Mouse (Mus musculus): Measurements from ENCODE around the gene Ggt7. TPM values are rescaled to one million over a fixed set of nuclear protein-coding genes. Genes with fewer than 3 reads are reported as not detected.

Gene Ggt7
- polyA plus RNA-seq (2012; rRNA removed) = 70.4 and 76.2 TPM in 2 replicates

- H3K36me3 ChIP-seq (ENCODE audit: control insufficient read depth, insufficient read depth, low read length) = no peaks in the 10 kb centered on the region
- H3K4me3 ChIP-seq (ENCODE audit: control insufficient read depth, low read depth, low read length) = peak within 1 kb of the TSS; percentile 94
- H3K4me1 ChIP-seq (ENCODE audit: control insufficient read depth, insufficient read depth, low read length) = peaks cover 5% of the 10 kb centered on the region
- H3K27me3 ChIP-seq (ENCODE audit: control insufficient read depth, insufficient read depth, low read length) = no peaks in the 10 kb centered on the region
- peak; percentile 73 for TF ChIP-seq POLR2A (IDR thresholded peaks at IDR 0.05; ENCODE audit: control insufficient read depth, low read depth, low read length)
- TF ChIP-seq CTCF (IDR thresholded peaks at IDR 0.05; ENCODE audit: control insufficient read depth, insufficient read depth, insufficient replicate concordance, low read depth, low read length) = peak; percentile 36; the same call in 1 of the 2 replicates
- H3K27ac ChIP-seq (ENCODE audit: control insufficient read depth, insufficient read depth, low read depth, low read length) = peak within 1 kb of the TSS; percentile 77
Observed at GRCm38 (mm10) chr2:155517455-155518423, at the start of gene Ggt7, which contains the start of gene Acss2. Gene Ggt7, minus strand, starts transcription at chr2:155518237. Gene Acss2, plus strand, starts transcription at chr2:155517948.

- no peak for TF ChIP-seq CTCF (IDR thresholded peaks at IDR 0.05; ENCODE audit: control insufficient read depth, insufficient read depth, insufficient replicate concordance, low read depth, low read length)
- TF ChIP-seq POLR2A (IDR thresholded peaks at IDR 0.05; ENCODE audit: control insufficient read depth, low read depth, low read length) = no peak
- no peak overlapping the region for H3K4me3 ChIP-seq (ENCODE audit: control insufficient read depth, low read depth, low read length)
- no peak overlapping the region for H3K27ac ChIP-seq (ENCODE audit: control insufficient read depth, insufficient read depth, low read depth, low read length)
- no peaks in the 10 kb centered on the region for H3K27me3 ChIP-seq (ENCODE audit: control insufficient read depth, insufficient read depth, low read length)
- no peaks in the 10 kb centered on the region; the same call in none of the 2 replicates for H3K36me3 ChIP-seq (ENCODE audit: control insufficient read depth, insufficient read depth, low read length)
- H3K4me1 ChIP-seq (ENCODE audit: control insufficient read depth, insufficient read depth, low read length) = no peaks in the 10 kb centered on the region
Observed at GRCm38 (mm10) chr2:155567751-155568150, 49.7 kb upstream of the Ggt7 start.

DNA sequence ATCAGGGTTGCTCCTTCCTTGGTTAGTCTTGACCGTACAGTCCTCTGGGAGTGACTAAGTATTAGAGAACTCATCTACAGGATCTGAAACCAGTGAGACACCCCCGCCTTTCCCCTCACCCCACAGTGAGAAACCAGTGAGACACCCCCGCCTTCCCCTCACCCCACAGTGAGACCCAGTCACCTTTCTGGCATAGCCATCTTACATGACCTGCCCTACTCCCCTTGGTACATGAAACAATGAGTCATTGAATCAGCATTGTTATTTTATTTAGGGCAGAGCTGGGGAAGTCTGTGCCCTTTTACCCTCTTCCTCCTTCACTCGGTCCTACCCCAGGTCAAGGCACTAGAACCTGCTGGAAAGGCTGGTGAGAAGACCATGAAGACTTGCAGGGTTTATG, 44.9 kb upstream of the Ggt7 start:
- no peak for TF ChIP-seq CTCF (IDR thresholded peaks at IDR 0.05; ENCODE audit: control insufficient read depth, insufficient read depth, insufficient replicate concordance, low read depth, low read length)
- TF ChIP-seq POLR2A (IDR thresholded peaks at IDR 0.05; ENCODE audit: control insufficient read depth, low read depth, low read length) = no peak
- no peaks in the 10 kb centered on the region; the same call in none of the 2 replicates for H3K36me3 ChIP-seq (ENCODE audit: control insufficient read depth, insufficient read depth, low read length)
- H3K27me3 ChIP-seq (ENCODE audit: control insufficient read depth, insufficient read depth, low read length) = no peaks in the 10 kb centered on the region
- no peaks in the 10 kb centered on the region for H3K4me1 ChIP-seq (ENCODE audit: control insufficient read depth, insufficient read depth, low read length)
- H3K27ac ChIP-seq (ENCODE audit: control insufficient read depth, insufficient read depth, low read depth, low read length) = no peak overlapping the region
- no peak overlapping the region for H3K4me3 ChIP-seq (ENCODE audit: control insufficient read depth, low read depth, low read length)

- Histone ChIP-seq H3K4me1 (ENCODE audit: control insufficient read depth, insufficient read depth, low read length) (no peaks in the 10 kb centered on the region), H3K27ac (ENCODE audit: control insufficient read depth, insufficient read depth, low read depth, low read length) (no peak overlapping the region), H3K36me3 (ENCODE audit: control insufficient read depth, insufficient read depth, low read length) (no peaks in the 10 kb centered on the region; the same call in none of the 2 replicates), H3K27me3 (ENCODE audit: control insufficient read depth, insufficient read depth, low read length) (no peaks in the 10 kb centered on the region), H3K4me3 (ENCODE audit: control insufficient read depth, low read depth, low read length) (no peak overlapping the region)
- TF ChIP-seq CTCF (IDR thresholded peaks at IDR 0.05; ENCODE audit: control insufficient read depth, insufficient read depth, insufficient replicate concordance, low read depth, low read length) (no peak), POLR2A (IDR thresholded peaks at IDR 0.05; ENCODE audit: control insufficient read depth, low read depth, low read length) (no peak)
Observed at GRCm38 (mm10) chr2:155562209-155562608, 44.2 kb upstream of the Ggt7 start.

DNA sequence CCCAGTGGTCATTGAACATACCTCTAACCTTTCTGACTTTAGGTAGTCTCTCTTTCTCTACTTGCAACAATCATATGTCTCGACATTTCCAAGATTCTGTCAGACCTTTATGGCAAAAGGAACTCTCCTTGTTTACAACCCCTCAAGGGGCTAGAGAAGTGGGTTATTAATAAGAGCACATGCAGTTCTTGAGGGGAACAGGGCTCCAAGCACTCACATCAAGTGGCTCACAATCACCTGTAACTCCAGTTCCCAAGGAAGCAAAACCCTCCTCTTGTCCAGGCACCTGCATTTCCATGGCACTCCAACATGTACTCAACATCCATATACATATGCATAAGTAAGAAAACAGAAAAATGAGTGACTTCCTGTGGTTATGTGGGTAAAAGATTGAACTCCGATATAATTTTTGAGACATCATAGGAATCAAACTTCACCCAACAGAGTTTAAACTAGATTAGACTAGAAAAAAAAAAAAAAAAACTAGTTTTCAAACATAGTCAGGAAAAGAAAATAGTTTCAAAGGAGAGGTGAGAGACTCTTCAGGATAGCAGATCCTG, 36.5 kb upstream of the Ggt7 start:
- Histone ChIP-seq H3K27me3 (ENCODE audit: control insufficient read depth, insufficient read depth, low read length) (no peaks in the 10 kb centered on the region), H3K27ac (ENCODE audit: control insufficient read depth, insufficient read depth, low read depth, low read length) (no peak overlapping the region), H3K36me3 (ENCODE audit: control insufficient read depth, insufficient read depth, low read length) (peaks cover 2% of the 10 kb centered on the region), H3K4me1 (ENCODE audit: control insufficient read depth, insufficient read depth, low read length) (no peaks in the 10 kb centered on the region), H3K4me3 (ENCODE audit: control insufficient read depth, low read depth, low read length) (no peak overlapping the region)
- TF ChIP-seq CTCF (IDR thresholded peaks at IDR 0.05; ENCODE audit: control insufficient read depth, insufficient read depth, insufficient replicate concordance, low read depth, low read length) (no peak), POLR2A (IDR thresholded peaks at IDR 0.05; ENCODE audit: control insufficient read depth, low read depth, low read length) (no peak)

DNA sequence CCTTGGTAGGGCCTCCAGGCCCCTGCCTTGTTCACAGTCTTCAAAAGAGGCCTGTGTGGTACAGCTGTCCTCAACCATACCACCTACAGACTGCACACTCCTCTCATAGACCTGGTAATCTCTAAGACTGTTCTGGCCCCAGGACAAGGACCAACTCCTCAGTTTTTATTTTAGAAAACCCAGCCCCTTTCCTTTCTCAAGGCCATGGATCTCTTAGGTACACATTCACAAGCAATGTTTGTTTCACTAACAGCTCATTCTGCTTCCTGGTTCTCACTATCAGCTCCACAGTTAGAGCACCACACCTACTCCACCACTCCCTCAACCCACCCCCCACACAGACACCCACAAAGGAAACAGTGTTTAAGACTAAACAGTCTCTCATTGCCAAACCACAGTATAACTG, 34.9 kb upstream of the Ggt7 start:
- peaks cover 2% of the 10 kb centered on the region for H3K36me3 ChIP-seq (ENCODE audit: control insufficient read depth, insufficient read depth, low read length)
- H3K4me1 ChIP-seq (ENCODE audit: control insufficient read depth, insufficient read depth, low read length) = no peaks in the 10 kb centered on the region
- no peak overlapping the region for H3K27ac ChIP-seq (ENCODE audit: control insufficient read depth, insufficient read depth, low read depth, low read length)
- H3K27me3 ChIP-seq (ENCODE audit: control insufficient read depth, insufficient read depth, low read length) = no peaks in the 10 kb centered on the region
- H3K4me3 ChIP-seq (ENCODE audit: control insufficient read depth, low read depth, low read length) = no peak overlapping the region
- no peak for TF ChIP-seq POLR2A (IDR thresholded peaks at IDR 0.05; ENCODE audit: control insufficient read depth, low read depth, low read length)
- TF ChIP-seq CTCF (IDR thresholded peaks at IDR 0.05; ENCODE audit: control insufficient read depth, insufficient read depth, insufficient replicate concordance, low read depth, low read length) = no peak

DNA sequence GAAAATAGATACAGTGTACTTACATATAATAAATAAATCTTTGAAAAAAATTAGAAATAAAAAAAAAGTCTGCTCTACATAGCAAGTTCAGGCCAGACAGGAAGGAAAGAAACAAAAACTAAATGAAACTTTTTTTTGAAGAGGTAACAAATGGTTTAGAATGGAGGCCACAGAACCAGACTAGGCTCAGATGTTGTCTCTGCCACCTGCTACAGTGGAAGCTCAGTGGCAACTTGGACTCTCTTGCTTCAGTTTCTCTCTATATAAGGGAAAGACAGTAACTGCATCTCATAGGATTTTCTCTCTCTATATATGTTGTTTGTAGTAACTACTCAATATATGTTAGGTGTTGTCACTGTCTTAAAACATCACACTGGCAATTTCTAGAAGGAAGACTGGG, 34.3 kb upstream of the Ggt7 start:
- H3K27ac ChIP-seq (ENCODE audit: control insufficient read depth, insufficient read depth, low read depth, low read length) = no peak overlapping the region
- H3K27me3 ChIP-seq (ENCODE audit: control insufficient read depth, insufficient read depth, low read length) = no peaks in the 10 kb centered on the region
- H3K36me3 ChIP-seq (ENCODE audit: control insufficient read depth, insufficient read depth, low read length) = peaks cover 2% of the 10 kb centered on the region
- H3K4me1 ChIP-seq (ENCODE audit: control insufficient read depth, insufficient read depth, low read length) = no peaks in the 10 kb centered on the region
- H3K4me3 ChIP-seq (ENCODE audit: control insufficient read depth, low read depth, low read length) = no peak overlapping the region
- no peak for TF ChIP-seq POLR2A (IDR thresholded peaks at IDR 0.05; ENCODE audit: control insufficient read depth, low read depth, low read length)
- TF ChIP-seq CTCF (IDR thresholded peaks at IDR 0.05; ENCODE audit: control insufficient read depth, insufficient read depth, insufficient replicate concordance, low read depth, low read length) = no peak
